Mouse (Mus musculus) adrenal gland, postnatal 36 days (tissue): ENCODE data around the gene Fam213b. TPM values are rescaled to one million over a fixed set of nuclear protein-coding genes. Genes with fewer than 3 reads are reported as not detected.

Source experiments
- DNase-seq, 2 experiments: peaks; one replicate each; pipeline ENCODE4 v3.0.0; 2021; ENCODE audit warnings: mixed read lengths in 1 of 2
- total RNA-seq, 2 experiments: library from RNA; stranded (reverse); gene quantifications; 2 replicates each; pipeline ENCODE4 v1.2.3; 2021

Gene Fam213b
- total RNA-seq, 2 experiments from 2014 or later, result 42.9 to 150 TPM

DNA sequence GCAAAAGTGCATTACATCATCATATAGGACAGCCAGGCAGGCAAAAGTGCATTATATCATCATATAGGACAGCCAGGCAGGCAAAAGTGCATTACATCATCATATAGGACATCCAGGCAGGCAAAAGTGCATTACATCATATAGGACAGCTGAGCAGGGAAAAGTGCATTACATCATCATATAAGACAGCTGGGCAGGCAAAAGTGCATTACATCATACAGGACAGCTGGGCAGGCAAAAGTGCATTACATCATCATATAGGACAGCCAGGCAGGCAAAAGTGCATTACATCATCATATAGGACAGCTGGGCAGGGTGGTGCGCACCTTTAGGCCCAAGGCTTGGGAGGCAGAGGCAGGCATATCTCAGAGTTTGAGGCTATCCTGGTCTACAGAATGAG, 46.2 kb downstream of the Fam213b start:
- DNase-seq, result no peak

Other genes starting within 250 kb of the Fam213b start
- gene Actrt2, start 231.3 kb downstream of the Fam213b start, total RNA-seq, result not detected
- gene Ttc34, start 61.7 kb downstream of the Fam213b start, total RNA-seq, result under 1 TPM in 1 of 2 experiments, not detected in 1; 0.16 TPM
- gene Mmel1, start 29.6 kb downstream of the Fam213b start, total RNA-seq, result 1 to 10 TPM in 1 of 2 experiments, under 1 TPM in 1; 0.26 to 4.1 TPM
- gene Tnfrsf14, start 29.4 kb upstream of the Fam213b start, total RNA-seq, result 1 to 10 TPM; 6.7 to 7.2 TPM
- gene Hes5, start 61.8 kb upstream of the Fam213b start, total RNA-seq, result not detected
- 10 to 100 TPM; 24.1 to 35.9 TPM for gene Pank4, start 65.0 kb upstream of the Fam213b start, total RNA-seq
- gene Plch2, start 157.6 kb upstream of the Fam213b start, total RNA-seq, result under 1 TPM; 0.30 to 0.43 TPM
- gene Pex10, start 167.9 kb upstream of the Fam213b start, total RNA-seq, result 10 to 100 TPM; 20.6 to 24.2 TPM
- gene Rer1, start 187.2 kb upstream of the Fam213b start, total RNA-seq, result 100 to 1,000 TPM; 106 to 114 TPM
- gene Morn1, start 187.4 kb upstream of the Fam213b start, total RNA-seq, result 1 to 10 TPM; 7.7 to 7.9 TPM